Mouse (Mus musculus) forebrain, embryonic 10.5 days (tissue): Measurements from ENCODE around the gene Dnajc25. TPM values are rescaled to one million over a fixed set of nuclear protein-coding genes. Genes with fewer than 3 reads are reported as not detected.

Experiments
- DNase-seq: peaks from one replicate; pipeline ENCODE4 v3.0.0-alpha.2; 2017; ENCODE audit warnings: low spot score; ENCODE audit errors: extremely low spot score
- H3K27ac ChIP-seq: fragments of 300-500 bp; sonication (generic); 2 replicates; pipeline ENCODE4 v1.5.1; 2016; ENCODE audit warnings: mild to moderate bottlenecking
- H3K27me3 ChIP-seq: fragments of 300-500 bp; sonication (generic); 2 replicates; pipeline ENCODE4 v1.6.1; 2016; ENCODE audit warnings: mild to moderate bottlenecking; ENCODE audit not compliant: poor library complexity, severe bottlenecking
- H3K36me3 ChIP-seq: fragments of 300-500 bp; sonication (generic); replicated peaks from 2 replicates; pipeline ENCODE4 v1.6.1; 2016; ENCODE audit warnings: mild to moderate bottlenecking, moderate library complexity
- H3K4me1 ChIP-seq: fragments of 300-500 bp; sonication (generic); 2 replicates; pipeline ENCODE4 v1.6.1; 2016
- H3K4me3 ChIP-seq: fragments of 300-500 bp; sonication (generic); 2 replicates; pipeline ENCODE4 v1.5.1; 2016; ENCODE audit warnings: mild to moderate bottlenecking, moderate library complexity
- H3K9me3 ChIP-seq: fragments of 300-500 bp; sonication (generic); 2 replicates; pipeline ENCODE4 v1.6.1; 2016; ENCODE audit warnings: mild to moderate bottlenecking, moderate library complexity
- WGBS: fragments of 180-500 bp; shearing (Covaris S2); methylation state at CpG from one replicate; pipeline ENCODE4 v1.1.7; 2016; 5-methylcytosine and 5-hydroxymethylcytosine counted together
- polyA plus RNA-seq: library from polyadenylated mRNA; unstranded; fragments of >200 nt; fragmentation: Nextera tagmentation; extraction: Ambion mirVana; gene quantifications from 2 replicates; pipeline ENCODE4 v1.2.1, GENCODE M21; 2016

The Dnajc25 gene
- polyA plus RNA-seq, 1 experiment from 2014 or later = 5.9 TPM

DNA sequence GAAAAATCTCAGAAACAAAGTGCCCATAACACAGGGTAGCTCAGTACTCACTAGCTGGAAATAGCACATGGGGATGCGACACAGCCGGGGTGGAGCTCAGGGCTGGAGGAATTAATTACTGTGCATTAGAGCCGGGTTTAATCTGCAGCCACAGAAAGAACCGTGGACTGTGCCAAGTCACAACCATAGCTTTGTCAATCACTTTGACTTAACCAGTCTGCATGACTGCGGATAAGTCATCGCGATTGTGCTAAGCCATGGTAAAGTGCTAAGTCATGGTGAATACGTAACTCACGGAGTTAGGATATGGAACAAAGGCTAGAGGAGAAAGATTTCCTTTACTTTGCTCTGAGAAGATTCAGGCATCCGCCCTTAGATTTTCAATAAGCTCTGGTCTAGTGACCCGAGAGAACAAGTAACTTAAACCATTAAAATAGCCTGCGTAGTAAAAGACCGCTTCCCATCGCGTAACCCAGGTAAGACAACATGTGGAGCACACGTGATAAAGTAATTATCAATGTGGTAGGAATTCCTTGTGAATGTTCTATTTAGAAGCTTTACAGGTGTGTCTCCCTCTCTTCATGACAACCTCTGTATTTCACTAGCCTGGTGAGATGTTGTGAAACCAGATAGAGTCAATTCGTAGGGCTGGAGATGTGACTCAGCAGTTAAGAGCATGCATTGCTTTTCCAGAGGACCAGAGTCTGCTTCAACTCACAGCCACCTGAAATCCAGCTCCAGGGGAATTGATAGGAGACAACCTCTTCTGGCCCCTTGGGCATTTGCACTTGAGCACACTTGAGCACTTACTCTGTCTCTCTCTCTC, 4.0 kb upstream of the Dnajc25 start:
- WGBS = 86% methylated on average over 17 of the region's 17 CpGs
- no peak for DNase-seq
- Histone ChIP-seq H3K36me3 (no peaks in the 10 kb centered on the region), H3K4me3 (no peak overlapping the region), H3K4me1 (peaks cover 16% of the 10 kb centered on the region), H3K27me3 (peaks cover 4% of the 10 kb centered on the region; the same call in 1 of the 2 replicates), H3K27ac (no peak overlapping the region), H3K9me3 (no peaks in the 10 kb centered on the region)

DNA sequence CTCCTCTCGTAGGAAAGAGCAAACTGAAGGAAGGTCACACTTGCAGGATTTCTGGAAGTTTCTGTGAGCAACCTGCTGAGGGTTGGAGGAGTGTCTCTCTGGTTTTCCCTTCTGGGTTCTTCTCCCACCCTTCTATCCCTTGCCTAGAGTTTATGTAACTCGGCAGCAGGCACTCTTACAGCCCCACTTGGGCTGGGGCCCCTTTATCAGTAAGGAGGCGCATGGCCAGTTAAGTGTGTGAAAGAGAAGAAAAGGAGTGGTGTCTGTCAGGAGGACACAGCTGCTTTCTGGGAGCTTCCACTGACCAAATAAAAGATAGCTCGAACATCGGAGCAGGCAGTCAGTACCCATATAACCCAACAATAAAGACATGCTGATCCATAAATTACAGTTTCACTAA, 2.7 kb upstream of the Dnajc25 start:
- H3K27ac ChIP-seq = no peak overlapping the region
- DNase-seq = no peak
- no peaks in the 10 kb centered on the region for H3K36me3 ChIP-seq
- H3K27me3 ChIP-seq = peaks cover 4% of the 10 kb centered on the region; the same call in 1 of the 2 replicates
- WGBS = 84% methylated on average over 5 of the region's 5 CpGs
- H3K4me1 ChIP-seq = peaks cover 4% of the 10 kb centered on the region
- H3K9me3 ChIP-seq = no peaks in the 10 kb centered on the region
- no peak overlapping the region for H3K4me3 ChIP-seq

DNA sequence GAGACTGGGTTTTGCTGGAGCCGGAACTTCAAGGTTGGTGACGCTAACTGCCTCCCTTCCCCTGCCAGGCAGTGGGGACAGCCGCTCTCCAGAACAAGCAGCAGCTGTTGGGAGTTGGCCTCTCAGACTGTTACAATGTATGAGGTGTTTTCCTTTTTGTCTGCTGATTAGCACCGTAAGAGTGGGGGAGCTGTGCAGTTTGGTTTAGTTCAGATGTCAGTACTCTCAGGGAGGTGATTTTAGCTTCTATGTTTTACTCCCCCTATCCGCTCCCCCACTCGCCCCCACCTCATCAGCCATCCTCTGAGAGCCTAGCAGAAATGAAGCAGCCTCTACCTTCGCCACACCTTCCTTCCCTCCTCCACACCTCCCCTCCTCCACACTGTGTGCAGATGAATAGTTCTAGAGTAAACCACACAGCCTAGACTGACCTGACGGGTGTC, 410 bp downstream of the Dnajc25 start:
- no peaks in the 10 kb centered on the region for H3K9me3 ChIP-seq
- WGBS = 80% methylated on average over 8 of the region's 8 CpGs
- no peak for DNase-seq

DNA sequence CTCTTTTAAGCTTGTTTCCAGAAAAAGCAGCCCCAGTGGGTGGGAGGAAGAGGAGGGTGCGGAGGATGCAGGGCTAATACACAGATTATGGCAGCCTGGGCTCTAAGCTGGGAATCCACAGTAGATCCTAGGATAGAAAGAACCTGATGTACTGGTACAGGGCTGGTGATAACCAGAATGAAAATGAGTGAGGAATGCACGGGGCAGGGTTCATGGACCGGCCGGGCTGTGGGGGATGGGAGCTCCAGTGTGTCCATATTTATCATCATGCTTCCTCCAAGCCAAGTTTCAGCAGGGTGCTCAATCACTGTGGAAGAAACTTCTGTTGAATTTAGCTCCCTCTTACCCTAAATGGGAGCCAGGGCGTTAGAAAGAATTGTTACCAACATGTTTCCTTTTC, 2.2 kb downstream of the Dnajc25 start:
- no peak overlapping the region for H3K27ac ChIP-seq
- H3K4me1 ChIP-seq = no peaks in the 10 kb centered on the region
- no peak overlapping the region for H3K4me3 ChIP-seq
- no peak for DNase-seq
- H3K9me3 ChIP-seq = no peaks in the 10 kb centered on the region
- no peaks in the 10 kb centered on the region for H3K27me3 ChIP-seq
- 86% methylated on average over 5 of the region's 5 CpGs for WGBS
- H3K36me3 ChIP-seq = no peaks in the 10 kb centered on the region

More for the DNA sequence above, 410 bp downstream of the Dnajc25 start:
- Histone ChIP-seq H3K27me3 (no peaks in the 10 kb centered on the region), H3K27ac (no peak overlapping the region), H3K4me1 (no peaks in the 10 kb centered on the region), H3K36me3 (no peaks in the 10 kb centered on the region), H3K4me3 (no peak overlapping the region)

DNA sequence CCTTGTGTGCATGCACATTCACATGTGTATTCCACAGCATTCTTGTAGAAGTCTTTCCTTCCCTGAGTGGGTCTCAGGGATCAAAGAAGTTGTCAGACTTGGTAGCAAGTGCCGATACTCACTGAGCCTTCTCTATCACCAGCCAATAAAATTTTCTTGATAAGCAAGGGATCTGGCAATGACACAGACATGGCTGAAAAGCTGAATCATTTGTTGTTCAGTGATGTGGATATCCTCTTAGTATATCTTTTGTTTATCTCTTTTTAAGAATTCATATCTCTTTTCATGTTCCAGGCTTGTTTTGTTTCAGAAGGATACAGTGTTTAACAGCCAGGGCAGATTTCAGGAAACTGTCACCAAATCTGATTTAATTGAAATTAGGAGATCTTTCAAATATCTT, 3.8 kb downstream of the Dnajc25 start:
- Histone ChIP-seq H3K4me1 (peaks cover 10% of the 10 kb centered on the region), H3K4me3 (no peak overlapping the region), H3K9me3 (no peaks in the 10 kb centered on the region), H3K27me3 (no peaks in the 10 kb centered on the region), H3K36me3 (no peaks in the 10 kb centered on the region), H3K27ac (no peak overlapping the region)
- no peak for DNase-seq
- 92% methylated on average over 1 of the region's 1 CpGs for WGBS

DNA sequence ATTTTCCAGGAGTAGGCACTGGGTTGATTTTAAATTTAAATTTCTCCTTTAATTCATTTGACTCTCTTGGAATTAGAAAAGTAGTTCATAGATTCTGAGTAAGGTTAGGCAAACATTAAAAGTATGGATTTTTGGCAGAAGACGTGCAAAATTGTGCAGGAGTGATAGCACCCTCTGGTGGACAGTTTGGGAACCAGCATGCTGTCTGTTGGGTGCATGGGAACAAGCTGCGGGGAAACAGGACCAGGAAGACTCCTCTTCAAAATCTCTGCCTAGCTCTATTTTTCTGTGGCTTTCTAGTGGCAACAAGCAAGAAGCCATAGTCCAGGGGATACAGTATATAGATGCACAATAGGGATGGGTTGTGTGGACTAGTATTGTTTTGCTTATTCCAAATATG, 4.8 kb downstream of the Dnajc25 start:
- H3K27me3 ChIP-seq = no peaks in the 10 kb centered on the region
- peak; percentile 56 for DNase-seq
- H3K4me1 ChIP-seq = peaks cover 20% of the 10 kb centered on the region
- no peaks in the 10 kb centered on the region for H3K36me3 ChIP-seq
- no peak overlapping the region for H3K4me3 ChIP-seq
- 24% methylated on average over 2 of the region's 2 CpGs for WGBS
- no peak overlapping the region for H3K27ac ChIP-seq
- H3K9me3 ChIP-seq = no peaks in the 10 kb centered on the region

DNA sequence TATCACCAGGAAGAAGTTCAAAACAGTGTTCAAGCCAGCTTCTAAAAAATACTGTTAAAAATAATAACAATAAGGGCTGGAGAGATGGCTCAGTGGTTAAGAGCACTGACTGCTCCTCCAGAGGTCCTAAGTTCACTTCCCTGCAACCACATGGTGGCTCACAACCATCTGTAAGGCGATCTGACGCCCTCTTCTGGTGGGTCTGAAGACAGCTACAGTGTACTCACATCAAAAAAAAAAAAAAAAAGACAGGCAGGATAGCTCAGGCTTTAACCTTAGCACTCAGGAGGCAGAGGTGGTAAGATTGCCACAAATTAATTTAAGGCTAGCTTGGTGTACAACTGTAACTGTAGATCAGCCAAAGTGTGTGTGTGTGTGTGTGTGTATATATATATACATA, 5.8 kb downstream of the Dnajc25 start:
- H3K27ac ChIP-seq = no peak overlapping the region
- H3K9me3 ChIP-seq = no peaks in the 10 kb centered on the region
- no peak overlapping the region for H3K4me3 ChIP-seq
- H3K4me1 ChIP-seq = peaks cover 29% of the 10 kb centered on the region
- no peak for DNase-seq
- no peaks in the 10 kb centered on the region for H3K36me3 ChIP-seq
- no peaks in the 10 kb centered on the region for H3K27me3 ChIP-seq
- WGBS = 5% methylated on average over 2 of the region's 2 CpGs

DNA sequence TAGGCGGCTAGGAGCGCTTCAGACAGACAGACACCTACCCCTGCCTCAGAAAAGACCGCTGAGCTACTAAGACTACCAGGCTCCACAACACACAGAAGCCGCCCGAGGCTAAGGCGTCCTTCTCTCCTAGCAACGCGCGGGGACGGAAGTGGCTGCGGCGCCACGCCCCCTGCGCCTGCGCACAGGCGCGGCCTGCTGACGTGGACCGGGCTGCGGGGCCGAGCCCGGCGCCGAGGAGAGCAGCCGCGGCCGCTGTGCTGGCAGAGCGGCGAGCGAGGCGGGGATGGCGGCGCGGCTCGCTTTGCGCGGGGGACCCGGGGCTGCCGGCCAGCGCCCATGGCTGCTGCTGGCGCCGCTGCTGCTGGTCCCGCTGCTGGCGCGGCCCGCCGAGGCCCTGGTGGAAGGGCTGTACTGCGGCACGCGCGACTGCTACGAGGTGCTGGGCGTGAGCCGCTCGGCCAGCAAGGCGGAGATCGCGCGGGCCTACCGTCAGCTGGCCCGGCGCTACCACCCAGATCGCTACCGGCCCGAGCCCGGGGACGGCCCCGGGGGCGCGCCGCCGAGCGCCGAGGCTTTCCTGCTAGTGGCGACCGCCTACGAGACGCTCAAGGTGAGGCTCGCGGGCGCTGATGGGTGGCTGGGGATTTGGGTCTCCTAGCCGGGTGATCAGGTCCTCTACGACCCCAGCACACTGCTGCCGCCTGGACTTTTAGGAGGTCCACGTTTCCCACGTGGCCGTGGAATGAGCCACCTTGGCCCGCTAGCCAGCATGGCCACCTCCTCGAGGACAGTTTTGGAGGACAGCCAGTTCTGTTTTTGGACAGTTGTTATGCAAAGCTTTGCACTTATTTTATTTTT, 8.3 kb downstream of the Dnajc25 start, which contains the start of gene Gm20503:
Gene Gm20503, plus strand, starts transcription at position 263 of the 858 bp plus-strand sequence.
- no peaks in the 10 kb centered on the region for H3K36me3 ChIP-seq
- H3K27ac ChIP-seq = peak within 1 kb of the TSS; percentile 93
- peaks cover 44% of the 10 kb centered on the region for H3K4me1 ChIP-seq
- H3K4me3 ChIP-seq = peak within 1 kb of the TSS; percentile 90
- H3K9me3 ChIP-seq = no peaks in the 10 kb centered on the region
- under 1% methylated on average over 87 of the region's 89 CpGs for WGBS
- H3K27me3 ChIP-seq = no peaks in the 10 kb centered on the region
- DNase-seq = peak; percentile 92

DNA sequence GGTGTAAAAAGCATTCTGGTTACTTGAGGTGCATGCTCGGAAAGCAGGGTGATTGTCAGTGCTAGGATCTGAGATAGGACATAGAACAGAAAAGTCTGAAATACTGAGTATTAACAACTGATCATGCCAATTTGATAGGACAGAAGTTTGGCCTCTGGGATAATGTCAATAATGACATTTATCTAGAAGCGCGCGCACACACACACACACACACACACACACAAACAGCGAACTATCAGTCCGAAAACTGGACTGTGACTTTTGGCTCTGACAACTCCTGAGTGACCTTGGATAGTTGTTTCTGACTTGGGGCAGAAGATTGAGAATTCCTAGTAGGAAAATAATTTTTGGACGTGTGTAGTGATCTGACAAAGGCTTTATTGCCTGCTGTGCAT, 8.9 kb downstream of the Dnajc25 start:
- peak overlapping the region; percentile 90 for H3K4me3 ChIP-seq
- H3K9me3 ChIP-seq = no peaks in the 10 kb centered on the region
- no peaks in the 10 kb centered on the region for H3K36me3 ChIP-seq
- H3K27ac ChIP-seq = peak overlapping the region; percentile 93
- no peaks in the 10 kb centered on the region for H3K27me3 ChIP-seq
- DNase-seq = no peak
- WGBS = 45% methylated on average over 7 of the region's 7 CpGs
- H3K4me1 ChIP-seq = peaks cover 44% of the 10 kb centered on the region

DNA sequence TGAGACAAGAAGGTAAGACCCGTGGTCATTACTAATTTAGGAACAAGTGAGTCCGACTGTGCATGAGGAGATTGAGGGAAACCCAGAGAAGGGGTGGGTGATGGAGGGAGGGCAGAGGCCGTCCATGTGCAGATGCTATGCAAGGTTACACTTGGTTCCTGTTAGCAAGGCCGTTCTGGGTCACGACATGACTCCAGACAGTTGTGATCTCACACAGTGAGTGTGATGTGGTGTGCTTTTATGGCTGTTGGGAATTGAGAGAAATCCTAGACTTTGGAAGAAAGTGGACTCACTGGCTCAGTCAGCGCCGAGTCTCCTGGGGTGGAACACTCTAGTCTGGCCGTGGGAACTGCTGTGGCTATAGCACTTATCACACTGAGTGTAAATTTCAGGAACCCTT, 11.3 kb downstream of the Dnajc25 start:
- Histone ChIP-seq H3K9me3 (no peaks in the 10 kb centered on the region), H3K4me1 (peaks cover 44% of the 10 kb centered on the region), H3K27me3 (no peaks in the 10 kb centered on the region), H3K27ac (no peak overlapping the region), H3K36me3 (no peaks in the 10 kb centered on the region), H3K4me3 (no peak overlapping the region)
- no peak for DNase-seq
- 67% methylated on average over 8 of the region's 8 CpGs for WGBS

DNA sequence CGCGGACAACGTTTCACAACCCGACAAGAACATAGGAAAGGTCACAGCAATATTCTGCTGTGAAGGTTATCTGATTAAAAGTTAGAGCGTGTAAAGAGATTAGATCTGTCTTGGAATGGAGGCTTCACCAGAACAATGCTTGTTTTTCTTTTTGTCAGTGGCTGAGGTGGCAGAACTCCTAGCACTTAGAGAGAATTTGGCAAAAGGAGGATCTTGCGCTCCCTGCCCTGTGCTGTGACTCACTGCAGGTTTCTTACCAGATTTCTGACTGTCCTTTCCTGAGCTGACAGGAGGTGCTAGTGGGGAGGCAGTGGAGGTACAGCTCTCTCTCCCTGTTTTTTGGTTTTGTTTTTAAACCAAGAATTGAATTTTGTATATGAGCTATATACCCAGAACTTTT, 12.2 kb downstream of the Dnajc25 start:
- no peak overlapping the region for H3K27ac ChIP-seq
- no peak overlapping the region for H3K4me3 ChIP-seq
- peaks cover 44% of the 10 kb centered on the region for H3K4me1 ChIP-seq
- 75% methylated on average over 6 of the region's 6 CpGs for WGBS
- no peaks in the 10 kb centered on the region for H3K36me3 ChIP-seq
- H3K27me3 ChIP-seq = no peaks in the 10 kb centered on the region
- H3K9me3 ChIP-seq = no peaks in the 10 kb centered on the region
- DNase-seq = no peak

DNA sequence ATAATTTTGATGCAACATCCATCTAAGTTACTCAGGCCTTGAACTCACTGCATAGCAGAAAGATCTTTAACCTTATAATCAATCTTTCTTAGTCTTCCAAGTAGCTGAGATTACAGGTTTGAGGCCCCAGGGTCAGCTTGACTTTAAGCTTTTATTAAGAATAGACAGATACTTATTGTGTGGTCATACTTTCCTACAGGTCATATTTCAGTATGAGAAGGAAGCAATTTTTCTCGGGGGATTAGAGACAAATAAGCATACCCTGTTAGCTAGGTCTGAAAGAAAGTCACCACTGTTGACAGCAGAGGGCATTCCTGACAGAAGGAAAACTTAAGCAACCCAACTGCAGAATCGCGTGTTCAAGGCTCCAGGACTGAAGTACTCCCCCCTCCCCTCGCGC, 13.1 kb downstream of the Dnajc25 start:
- H3K27ac ChIP-seq = no peak overlapping the region
- H3K27me3 ChIP-seq = no peaks in the 10 kb centered on the region
- WGBS = 80% methylated on average over 5 of the region's 5 CpGs
- H3K9me3 ChIP-seq = no peaks in the 10 kb centered on the region
- no peaks in the 10 kb centered on the region for H3K36me3 ChIP-seq
- no peak for DNase-seq
- H3K4me1 ChIP-seq = peaks cover 38% of the 10 kb centered on the region
- H3K4me3 ChIP-seq = no peak overlapping the region

DNA sequence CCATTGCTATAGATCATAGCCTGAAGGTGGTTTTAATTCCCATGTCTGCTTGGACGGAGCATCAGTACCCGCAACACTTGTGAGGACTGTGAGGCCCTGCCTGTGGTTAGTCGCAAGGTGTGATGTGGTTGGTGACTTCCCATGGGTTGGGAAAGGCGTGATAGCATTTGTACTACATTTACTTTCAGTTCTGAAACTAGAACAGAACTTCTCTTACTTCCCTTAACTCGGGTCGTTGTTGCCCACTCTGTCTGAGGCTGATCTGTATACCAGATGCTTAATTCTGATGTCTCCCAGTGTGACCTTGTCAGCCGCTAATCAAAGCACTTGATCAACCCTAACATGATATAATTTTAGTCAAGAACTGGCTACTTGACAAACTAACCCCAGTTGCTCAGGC, 14.3 kb downstream of the Dnajc25 start:
- DNase-seq = no peak
- Histone ChIP-seq H3K36me3 (no peaks in the 10 kb centered on the region), H3K27ac (no peak overlapping the region), H3K4me1 (peaks cover 30% of the 10 kb centered on the region), H3K27me3 (no peaks in the 10 kb centered on the region), H3K9me3 (no peaks in the 10 kb centered on the region), H3K4me3 (no peak overlapping the region)
- 90% methylated on average over 7 of the region's 7 CpGs for WGBS
